Mouse (Mus musculus): ENCODE measurements around the gene Gpr3. TPM values are rescaled to one million over a fixed set of nuclear protein-coding genes. Genes with fewer than 3 reads are reported as not detected.

The Gpr3 gene
- total and polyA plus RNA-seq, 2 experiments from 2014 or later: 4.5 to 10.8 TPM

DNA sequence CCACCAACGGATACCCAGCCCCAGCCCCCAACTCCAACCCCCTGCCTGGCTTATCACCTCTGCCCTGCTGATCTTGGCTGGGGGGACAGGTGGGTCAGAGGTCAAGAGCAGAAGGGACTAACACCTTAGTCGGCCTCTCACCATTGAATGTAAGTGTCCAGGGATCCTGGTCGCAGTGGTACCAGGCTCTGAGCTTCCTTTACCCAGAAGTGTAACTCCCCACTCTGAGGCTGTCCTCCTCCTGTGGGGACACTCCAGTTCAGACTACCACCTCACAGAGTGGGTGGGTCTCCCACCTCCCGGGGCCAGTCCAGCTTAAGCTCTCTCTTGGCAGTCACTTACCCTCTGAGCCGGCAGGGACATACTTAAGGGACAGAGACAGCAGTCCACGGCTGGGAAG is 43.1 kb upstream of the Gpr3 start:
- no peak for DNase-seq (ENCODE audit: low spot score)
- Histone ChIP-seq H3K4me2 (ENCODE audit: low read depth, low read length, poor library complexity, severe bottlenecking) (no peak overlapping the region), H3K27ac (ENCODE audit: low read depth, low read length) (no peak overlapping the region), H3K9me3 (ENCODE audit: low read length) (no peaks in the 10 kb centered on the region), H3K4me1 (ENCODE audit: insufficient read depth, low read length) (no peaks in the 10 kb centered on the region; the same call in 1 of the 2 replicates), H3K27me3 (ENCODE audit: insufficient read depth, low read length) (peaks cover 37% of the 10 kb centered on the region), H3K9ac (replicated peaks; ENCODE audit: low read length, poor library complexity, severe bottlenecking) (no peak overlapping the region), H3K36me3 (ENCODE audit: insufficient read depth, low read length) (no peaks in the 10 kb centered on the region), H3K4me3 (ENCODE audit: low read depth, low read length) (no peak overlapping the region)
- no peak for TF ChIP-seq CTCF (IDR thresholded peaks at IDR 0.05)
- ATAC-seq (ENCODE audit: low FRiP score): no peak
- WGBS: 58% methylated on average over 6 of the region's 6 CpGs

DNA sequence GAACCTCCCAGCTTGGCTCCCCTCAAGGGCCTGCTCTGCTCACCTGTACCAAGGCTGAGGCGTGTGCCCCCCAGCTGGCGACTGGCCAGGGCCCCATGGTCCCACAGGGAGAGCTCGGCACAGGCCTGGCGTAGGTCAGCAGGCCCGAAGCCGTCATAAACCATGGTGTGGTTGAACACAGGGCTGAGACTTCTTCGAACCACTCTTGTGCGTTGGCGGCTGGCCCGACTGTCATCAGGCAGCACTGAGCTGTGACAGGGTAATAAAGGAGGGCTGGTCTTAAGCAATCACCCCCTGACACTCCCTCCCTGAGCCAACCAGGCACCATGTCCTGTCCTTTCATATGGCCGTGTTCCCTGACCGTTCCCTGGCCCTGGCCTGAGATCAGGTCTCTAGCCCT is 41.1 kb upstream of the Gpr3 start:
- peaks cover 43% of the 10 kb centered on the region for H3K27me3 ChIP-seq (ENCODE audit: insufficient read depth, low read length)
- H3K36me3 ChIP-seq (ENCODE audit: insufficient read depth, low read length): no peaks in the 10 kb centered on the region
- no peak overlapping the region for H3K4me3 ChIP-seq (ENCODE audit: low read depth, low read length)
- WGBS: 71% methylated on average over 12 of the region's 12 CpGs
- H3K27ac ChIP-seq (ENCODE audit: low read depth, low read length): no peak overlapping the region
- H3K9ac ChIP-seq (replicated peaks; ENCODE audit: low read length, poor library complexity, severe bottlenecking): no peak overlapping the region
- no peak overlapping the region for H3K4me2 ChIP-seq (ENCODE audit: low read depth, low read length, poor library complexity, severe bottlenecking)
- H3K9me3 ChIP-seq (ENCODE audit: low read length): no peaks in the 10 kb centered on the region
- H3K4me1 ChIP-seq (ENCODE audit: insufficient read depth, low read length): no peaks in the 10 kb centered on the region; the same call in 1 of the 2 replicates
- no peak for TF ChIP-seq CTCF (IDR thresholded peaks at IDR 0.05)
- no peak for DNase-seq (ENCODE audit: low spot score)
- ATAC-seq (ENCODE audit: low FRiP score): no peak

DNA sequence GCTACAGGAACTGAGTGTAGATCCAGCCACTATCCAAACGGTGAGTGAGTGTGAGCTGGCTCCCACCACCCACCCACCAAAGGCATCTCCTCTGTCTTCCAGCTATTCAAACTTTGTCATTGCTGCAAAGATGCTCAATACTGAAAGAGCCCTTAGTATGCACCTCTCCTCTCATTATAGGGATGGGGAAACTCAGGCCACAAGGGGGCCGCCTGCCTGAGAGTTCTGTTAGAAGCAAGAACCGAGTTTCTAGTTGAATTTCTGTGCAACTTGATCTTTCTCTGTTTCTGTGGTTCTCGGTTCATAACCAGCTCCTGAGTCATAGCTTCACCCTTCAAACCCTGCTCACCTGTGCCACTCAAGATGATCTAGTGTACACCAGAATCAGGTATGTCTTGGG is 39.8 kb upstream of the Gpr3 start:
- Histone ChIP-seq H3K9ac (replicated peaks; ENCODE audit: low read length, poor library complexity, severe bottlenecking) (no peak overlapping the region), H3K9me3 (ENCODE audit: low read length) (no peaks in the 10 kb centered on the region), H3K36me3 (ENCODE audit: insufficient read depth, low read length) (no peaks in the 10 kb centered on the region), H3K27ac (ENCODE audit: low read depth, low read length) (no peak overlapping the region), H3K27me3 (ENCODE audit: insufficient read depth, low read length) (peaks cover 55% of the 10 kb centered on the region), H3K4me1 (ENCODE audit: insufficient read depth, low read length) (no peaks in the 10 kb centered on the region; the same call in 1 of the 2 replicates), H3K4me2 (ENCODE audit: low read depth, low read length, poor library complexity, severe bottlenecking) (no peak overlapping the region), H3K4me3 (ENCODE audit: low read depth, low read length) (no peak overlapping the region)
- 36% methylated on average over 4 of the region's 4 CpGs for WGBS
- no peak for DNase-seq (ENCODE audit: low spot score)
- no peak for ATAC-seq (ENCODE audit: low FRiP score)
- TF ChIP-seq CTCF (IDR thresholded peaks at IDR 0.05): peak; percentile 51

DNA sequence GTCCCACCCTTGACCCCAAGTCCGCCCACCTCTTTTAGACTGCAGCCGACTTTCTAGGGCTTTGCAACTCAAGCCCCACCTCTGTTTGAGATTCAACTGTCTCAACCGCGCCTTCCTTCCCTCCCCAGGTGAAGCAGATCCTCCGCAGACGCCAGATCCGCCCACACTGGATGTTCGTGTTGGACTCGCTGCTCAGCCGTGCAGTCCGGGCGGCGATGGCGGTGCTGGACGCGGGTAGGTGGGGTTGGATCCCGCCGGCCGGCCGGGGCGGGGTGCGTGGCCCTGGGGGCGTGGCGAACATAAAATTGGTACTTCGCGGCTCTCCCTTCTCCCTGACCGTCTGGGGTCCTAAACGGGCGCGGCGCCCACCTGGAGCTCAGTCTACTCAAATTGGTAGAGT is 38.9 kb upstream of the Gpr3 start:
- DNase-seq (ENCODE audit: low spot score): no peak
- Histone ChIP-seq H3K36me3 (ENCODE audit: insufficient read depth, low read length) (no peaks in the 10 kb centered on the region), H3K4me2 (ENCODE audit: low read depth, low read length, poor library complexity, severe bottlenecking) (peak overlapping the region; percentile 48), H3K4me3 (ENCODE audit: low read depth, low read length) (peak overlapping the region; percentile 26), H3K27me3 (ENCODE audit: insufficient read depth, low read length) (peaks cover 53% of the 10 kb centered on the region), H3K4me1 (ENCODE audit: insufficient read depth, low read length) (no peaks in the 10 kb centered on the region; the same call in 1 of the 2 replicates), H3K9me3 (ENCODE audit: low read length) (no peaks in the 10 kb centered on the region), H3K9ac (replicated peaks; ENCODE audit: low read length, poor library complexity, severe bottlenecking) (peak overlapping the region; percentile 29; the same call in 1 of the 2 replicates), H3K27ac (ENCODE audit: low read depth, low read length) (no peak overlapping the region)
- WGBS: 5% methylated on average over 31 of the region's 31 CpGs
- ATAC-seq (ENCODE audit: low FRiP score): no peak
- TF ChIP-seq CTCF (IDR thresholded peaks at IDR 0.05): no peak

DNA sequence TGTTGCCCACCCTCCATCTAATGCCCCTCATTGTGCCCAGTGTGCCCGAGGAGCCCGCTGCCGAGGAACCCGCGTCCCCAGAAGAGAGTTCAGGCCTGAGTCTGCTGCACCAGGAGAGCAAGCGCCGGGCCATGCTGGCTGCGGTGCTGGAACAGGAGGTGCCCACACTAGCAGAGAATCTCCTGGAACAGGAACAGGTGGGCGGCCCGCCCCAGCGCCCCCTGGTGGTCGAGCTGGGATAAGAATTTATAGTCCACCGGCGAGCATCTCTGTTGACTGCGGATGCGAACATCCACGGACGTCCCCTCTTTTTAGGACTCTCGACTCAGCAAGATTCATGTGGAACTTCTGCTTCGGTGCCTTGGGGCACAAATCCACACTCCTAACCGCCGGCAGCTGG is 38.3 kb upstream of the Gpr3 start:
- H3K4me1 ChIP-seq (ENCODE audit: insufficient read depth, low read length): no peaks in the 10 kb centered on the region; the same call in 1 of the 2 replicates
- peak overlapping the region; percentile 48 for H3K4me2 ChIP-seq (ENCODE audit: low read depth, low read length, poor library complexity, severe bottlenecking)
- peak; percentile 81 for TF ChIP-seq CTCF (IDR thresholded peaks at IDR 0.05)
- WGBS: 4% methylated on average over 22 of the region's 22 CpGs
- 0 out of 2 replicates have a peak overlapping the region, but pooled peaks have one; percentile 29 for H3K9ac ChIP-seq (replicated peaks; ENCODE audit: low read length, poor library complexity, severe bottlenecking)
- no peaks in the 10 kb centered on the region for H3K9me3 ChIP-seq (ENCODE audit: low read length)
- DNase-seq (ENCODE audit: low spot score) (peak; percentile 58), ATAC-seq (ENCODE audit: low FRiP score) (no peak)
- H3K27ac ChIP-seq (ENCODE audit: low read depth, low read length): no peak overlapping the region
- peak overlapping the region; percentile 26; the same call in 1 of the 2 replicates for H3K4me3 ChIP-seq (ENCODE audit: low read depth, low read length)
- no peaks in the 10 kb centered on the region for H3K36me3 ChIP-seq (ENCODE audit: insufficient read depth, low read length)
- H3K27me3 ChIP-seq (ENCODE audit: insufficient read depth, low read length): peaks cover 51% of the 10 kb centered on the region

DNA sequence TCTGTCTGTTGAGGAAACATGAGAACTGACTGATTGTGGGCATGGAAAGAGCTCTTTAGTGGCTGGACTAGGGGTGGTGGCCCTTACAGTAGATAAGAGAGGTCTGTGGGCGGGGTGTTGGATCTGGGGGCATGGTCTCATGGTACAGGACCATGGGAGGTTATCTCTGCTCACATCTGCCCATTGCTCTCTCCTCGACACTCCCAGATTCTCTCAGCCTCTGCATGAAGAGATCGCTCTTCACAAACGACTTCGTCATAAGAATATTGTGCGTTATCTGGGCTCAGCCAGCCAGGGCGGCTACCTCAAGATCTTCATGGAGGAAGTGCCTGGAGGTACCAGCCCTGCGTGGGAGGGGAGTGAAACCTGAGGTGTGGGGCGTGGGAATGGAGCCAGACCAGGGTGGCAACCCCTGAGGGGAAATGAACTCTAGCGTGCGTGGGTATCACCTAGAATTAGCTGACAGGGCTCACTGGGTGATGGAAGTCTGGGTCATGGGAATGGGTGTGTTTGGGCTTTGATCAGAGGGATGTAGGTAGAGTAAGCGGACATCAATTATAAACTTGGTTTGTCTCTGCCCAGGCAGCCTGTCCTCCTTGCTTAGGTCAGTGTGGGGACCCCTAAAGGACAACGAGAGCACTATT is 35.6 kb upstream of the Gpr3 start:
- Histone ChIP-seq H3K36me3 (ENCODE audit: insufficient read depth, low read length) (no peaks in the 10 kb centered on the region), H3K27me3 (ENCODE audit: insufficient read depth, low read length) (peaks cover 61% of the 10 kb centered on the region), H3K9ac (replicated peaks; ENCODE audit: low read length, poor library complexity, severe bottlenecking) (no peak overlapping the region), H3K4me3 (ENCODE audit: low read depth, low read length) (no peak overlapping the region), H3K9me3 (ENCODE audit: low read length) (no peaks in the 10 kb centered on the region), H3K4me2 (ENCODE audit: low read depth, low read length, poor library complexity, severe bottlenecking) (no peak overlapping the region), H3K4me1 (ENCODE audit: insufficient read depth, low read length) (no peaks in the 10 kb centered on the region; the same call in 1 of the 2 replicates), H3K27ac (ENCODE audit: low read depth, low read length) (no peak overlapping the region)
- no peak for ATAC-seq (ENCODE audit: low FRiP score)
- no peak for DNase-seq (ENCODE audit: low spot score)
- 78% methylated on average over 13 of the region's 13 CpGs for WGBS
- TF ChIP-seq CTCF (IDR thresholded peaks at IDR 0.05): no peak
